12 mouse cellular contexts compared by ENCODE assay signal in the genomic region with DNA sequence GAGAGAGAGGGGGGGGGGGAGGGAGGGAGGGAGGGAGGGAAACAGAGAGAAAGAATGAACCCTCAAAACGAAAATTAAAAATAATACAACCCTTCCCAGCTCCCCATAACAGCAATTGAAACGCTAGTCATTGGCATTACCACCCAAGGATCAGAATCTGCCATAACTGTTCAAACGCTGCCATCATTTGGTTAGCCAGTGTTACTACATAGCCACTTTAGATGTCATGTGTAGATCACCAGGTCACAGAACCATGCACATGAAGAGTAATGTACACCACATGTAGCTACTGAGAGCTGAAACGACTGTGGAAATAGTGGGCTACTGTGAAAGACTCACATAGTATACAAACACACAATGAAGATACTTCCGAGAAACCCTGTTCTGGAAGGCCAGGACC. TPM values are rescaled to one million over a fixed set of nuclear protein-coding genes. Genes with fewer than 3 reads are reported as not detected.
DNase-seq lines count a peak whose midpoint lies in the region; ATAC-seq and TF ChIP-seq lines count a peak whose summit lies in the region.
"Had no signal": no experiment of that assay in that cellular context is flagged by ENCODE, and none has a peak within 500 bp of the region (broad histone marks: within the 10 kb centered on the region; RNA-seq: fewer than 3 reads in every experiment).

No protein-coding gene starts in this region.

- no peaks in the 10 kb centered on the region for H3K4me1 ChIP-seq in lung, adult 2 months (ENCODE audit: control insufficient read depth, insufficient read depth, low read length)
- H3K4me1 ChIP-seq in stomach, postnatal 0 days (replicated peaks; ENCODE audit: control insufficient read depth, insufficient read depth), result no peaks in the 10 kb centered on the region
- H3K4me1 ChIP-seq: forebrain, embryonic 15.5 days; hindbrain, embryonic 10.5 days had no signal

- no peak overlapping the region for H3K4me2 ChIP-seq in stomach, postnatal 0 days (replicated peaks; ENCODE audit: low read depth)
- H3K4me2 ChIP-seq: forebrain, embryonic 15.5 days had no signal

- peak; percentile 9; the same call in 1 of the 2 replicates for TF ChIP-seq CTCF in lung, adult 2 months (IDR thresholded peaks at IDR 0.05; ENCODE audit: insufficient read depth, low read length)
- peak; percentile 73 for TF ChIP-seq CTCF in stomach, postnatal 0 days (IDR thresholded peaks at IDR 0.05; ENCODE audit: low read depth)

- peak; percentile 60; the same call in 1 of the 2 replicates for ATAC-seq in erythroblast, adult 5-6 weeks (replicated peaks; ENCODE audit: low FRiP score, poor library complexity, severe bottlenecking)
- ATAC-seq in stomach, postnatal 0 days (ENCODE audit: low FRiP score, low TSS enrichment), result no peak
- ATAC-seq: forebrain, embryonic 15.5 days; midbrain, embryonic 16.5 days had no signal

- peaks cover 37% of the 10 kb centered on the region for H3K36me3 ChIP-seq in stomach, postnatal 0 days (ENCODE audit: control insufficient read depth, insufficient read depth, low read length)

- peak; percentile 37 for DNase-seq in embryo, embryonic 10 days (ENCODE audit: low spot score)
- no peak for DNase-seq in embryo, embryonic 9.5 days (ENCODE audit: extremely low spot score)
- DNase-seq in lung, adult 2 months, result no peak
- no peak for DNase-seq in lung, adult 18-20 months
- peak; percentile 15 for DNase-seq in stomach, postnatal 0 days (ENCODE audit: low spot score)
- DNase-seq in neural tube, embryonic 10.5 days (ENCODE audit: extremely low spot score, low spot score), result no peak
- no peak for DNase-seq in adrenal gland, postnatal 10 days
- DNase-seq: right cerebral cortex, postnatal 4 days had no signal

- H3K9ac ChIP-seq in stomach, postnatal 0 days (ENCODE audit: low read length), result no peak overlapping the region
- H3K9ac ChIP-seq: forebrain, embryonic 15.5 days had no signal

- WGBS in lung, adult 2 months, result 57% methylated on average over 5 of the region's 5 CpGs
- 62% methylated on average over 5 of the region's 5 CpGs for WGBS in stomach, postnatal 0 days

- TF ChIP-seq POLR2A in lung, adult 2 months (IDR thresholded peaks at IDR 0.05; ENCODE audit: borderline replicate concordance, extremely low read depth, low read depth, low read length), result no peak

- no peak overlapping the region for H3K4me3 ChIP-seq in lung, adult 2 months (replicated peaks; ENCODE audit: extremely low read depth, low read depth, low read length)
- H3K4me3 ChIP-seq in stomach, postnatal 0 days (ENCODE audit: low read depth, low read length), result no peak overlapping the region
- H3K4me3 ChIP-seq: forebrain, embryonic 15.5 days; hindbrain, embryonic 10.5 days had no signal

- H3K27me3 ChIP-seq in stomach, postnatal 0 days (ENCODE audit: control insufficient read depth, insufficient read depth, low read length), result no peaks in the 10 kb centered on the region
- H3K27me3 ChIP-seq: forebrain, embryonic 15.5 days had no signal

- TF ChIP-seq EP300 in stomach, postnatal 0 days (optimal IDR thresholded peaks at IDR 0.05), result no peak

- no peaks in the 10 kb centered on the region for H3K9me3 ChIP-seq in stomach, postnatal 0 days (ENCODE audit: control insufficient read depth, low read length)
- H3K9me3 ChIP-seq: forebrain, embryonic 15.5 days; hindbrain, embryonic 10.5 days had no signal

- no peak overlapping the region for H3K27ac ChIP-seq in stomach, postnatal 0 days (replicated peaks)
- H3K27ac ChIP-seq: forebrain, embryonic 15.5 days; hindbrain, embryonic 10.5 days had no signal

RNA-seq across cellular contexts. Expression of a gene that starts 25.1 kb away (rescaled TPM):
- polyA plus RNA-seq in lung, adult 2 months (2012; rRNA removed), result 79.4 and 86.2 TPM in 2 replicates
- total RNA-seq in erythroblast, adult 5-6 weeks (2015; ENCODE audit: low replicate concordance), result 46.4 and 55.1 TPM in 2 replicates
- total RNA-seq in erythroblast, adult 5-6 weeks (2017; ENCODE audit: low replicate concordance), result 31.2 and 56.3 TPM in 2 replicates
- polyA plus RNA-seq in stomach, postnatal 0 days (2015; fragmentation: Nextera tagmentation; extraction: Ambion mirVana), result 57.6 and 81.6 TPM in 2 replicates
- total RNA-seq in adrenal gland, postnatal 10 days (2021), result 100 to 1,000 TPM; 152 to 162 TPM

RNA-seq across cellular contexts. Expression of a gene that starts 37.9 kb away (rescaled TPM):
- polyA plus RNA-seq in lung, adult 2 months (2012; rRNA removed), result 15.5 and 19.2 TPM in 2 replicates
- 23.4 and 29.4 TPM in 2 replicates for total RNA-seq in erythroblast, adult 5-6 weeks (2015; ENCODE audit: low replicate concordance)
- 30.7 and 71.1 TPM in 2 replicates for total RNA-seq in erythroblast, adult 5-6 weeks (2017; ENCODE audit: low replicate concordance)
- polyA plus RNA-seq in stomach, postnatal 0 days (2015; fragmentation: Nextera tagmentation; extraction: Ambion mirVana), result 44.8 and 45.2 TPM in 2 replicates
- total RNA-seq in adrenal gland, postnatal 10 days (2021), result 10 to 100 TPM; 71.7 to 90.6 TPM

RNA-seq across cellular contexts. Expression of a gene that starts 51.8 kb away (rescaled TPM):
- 31.7 and 36.5 TPM in 2 replicates for polyA plus RNA-seq in lung, adult 2 months (2012; rRNA removed)
- 89.3 and 92.4 TPM in 2 replicates for total RNA-seq in erythroblast, adult 5-6 weeks (2015; ENCODE audit: low replicate concordance)
- 105 and 107 TPM in 2 replicates for total RNA-seq in erythroblast, adult 5-6 weeks (2017; ENCODE audit: low replicate concordance)
- 64.1 and 90.2 TPM in 2 replicates for polyA plus RNA-seq in stomach, postnatal 0 days (2015; fragmentation: Nextera tagmentation; extraction: Ambion mirVana)
- total RNA-seq in adrenal gland, postnatal 10 days (2021), result 100 to 1,000 TPM; 105 to 109 TPM

Comparison
In these comparisons a context has a peak if more than half of its experiments do, and no peak if none do; other contexts are left out.
1. DNase-seq: peak in embryo, embryonic 10 days (single experiment) and stomach, postnatal 0 days (single experiment); none in embryo, embryonic 9.5 days (single experiment), lung, adult 2 months (single experiment), lung, adult 18-20 months (0 of 2), neural tube, embryonic 10.5 days (single experiment) and adrenal gland, postnatal 10 days (single experiment).